Mouse (Mus musculus) liver, postnatal 0 days (tissue): Measurements from ENCODE around the gene Nanos3.

Experiments
- CTCF ChIP-seq: sonication (generic); IDR thresholded peaks from 2 replicates; pipeline ENCODE4 v1.5.1; 2016; ENCODE audit warnings: antibody characterized with exemption, low read depth
- EP300 ChIP-seq: IDR thresholded peaks from 2 replicates; pipeline ENCODE4 v1.6.1; 2016; ENCODE audit warnings: antibody characterized with exemption, low read depth, mild to moderate bottlenecking

DNA sequence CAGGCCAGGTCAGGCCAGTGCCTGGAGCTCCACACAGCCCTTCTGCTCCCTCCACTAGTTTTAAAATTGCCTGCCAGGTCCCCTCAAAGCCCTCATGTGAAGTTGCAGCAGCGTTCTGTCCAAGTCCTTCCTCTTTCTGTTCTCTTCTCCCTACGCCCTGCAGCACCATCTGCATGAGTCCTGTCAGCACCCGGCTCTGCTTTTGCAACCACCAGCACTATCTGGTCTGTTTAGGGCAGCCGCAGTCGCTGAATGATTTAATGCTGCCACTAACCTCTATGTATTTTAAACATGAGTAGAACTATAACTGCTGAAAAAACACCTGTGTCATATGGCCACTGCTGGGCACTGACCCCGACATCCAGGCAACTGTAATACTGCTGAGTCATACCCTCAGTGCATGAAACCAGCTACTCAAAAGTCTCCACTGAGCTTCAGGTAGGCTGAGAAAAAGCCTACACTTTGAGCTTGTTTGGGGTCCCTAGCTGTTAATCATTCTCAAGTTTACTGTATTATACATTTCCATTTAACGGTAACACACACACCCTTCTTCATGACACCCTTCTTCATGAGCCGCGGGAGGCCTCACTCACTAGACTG lies 37.6 kb upstream of the Nanos3 start:
- TF ChIP-seq CTCF: no peak
- TF ChIP-seq EP300: no peak
